Mouse (Mus musculus) limb, embryonic 15.5 days (tissue): ENCODE results near the gene Ufm1. TPM values are rescaled to one million over a fixed set of nuclear protein-coding genes. Genes with fewer than 3 reads are reported as not detected.

Source experiments
- ATAC-seq: fragments of 200-750 bp; cut with Nextera tagmentation; 2 replicates; pipeline ENCODE4 v1.8.0; 2017; ENCODE audit warnings: low read depth, moderate TSS enrichment; ENCODE audit not compliant: insufficient number of reproducible peaks, low FRiP score, low TSS enrichment
- H3K27ac ChIP-seq: fragments of 300-500 bp; sonication (generic); 2 replicates; pipeline ENCODE4 v1.5.1; 2015; ENCODE audit warnings: moderate library complexity, mild to moderate bottlenecking, inconsistent platforms
- H3K27me3 ChIP-seq: fragments of 300-500 bp; sonication (generic); 2 replicates; pipeline ENCODE4 v1.6.1; 2015; ENCODE audit warnings: inconsistent platforms
- H3K36me3 ChIP-seq: fragments of 300-500 bp; sonication (generic); 2 replicates; pipeline ENCODE4 v1.6.1; 2015; ENCODE audit warnings: inconsistent platforms
- H3K4me1 ChIP-seq: fragments of 300-500 bp; sonication (generic); 2 replicates; pipeline ENCODE4 v1.6.1; 2015; ENCODE audit warnings: inconsistent platforms
- H3K4me2 ChIP-seq: fragments of 300-500 bp; sonication (generic); 2 replicates; pipeline ENCODE4 v1.6.1; 2015; ENCODE audit warnings: mild to moderate bottlenecking, inconsistent platforms
- H3K4me3 ChIP-seq: fragments of 300-500 bp; sonication (generic); 2 replicates; pipeline ENCODE4 v1.5.1; 2015; ENCODE audit warnings: mild to moderate bottlenecking, inconsistent platforms
- H3K9ac ChIP-seq: fragments of 300-500 bp; sonication (generic); 2 replicates; pipeline ENCODE4 v1.6.1; 2015; ENCODE audit warnings: inconsistent platforms
- H3K9me3 ChIP-seq: fragments of 300-500 bp; sonication (generic); 2 replicates; pipeline ENCODE4 v1.6.1; 2016; ENCODE audit warnings: inconsistent platforms
- whole genome bisulfite sequencing: fragments of 180-500 bp; shearing (Covaris S2); methylation state at CpG from one replicate; pipeline ENCODE4 v1.1.7; 2015; 5-methylcytosine and 5-hydroxymethylcytosine counted together
- polyA plus RNA-seq: library from polyadenylated mRNA; unstranded; fragments of >200 nt; fragmentation: Nextera tagmentation; extraction: Ambion mirVana; gene quantifications from 2 replicates; pipeline ENCODE4 v1.2.1, GENCODE M21; 2015

Ufm1 gene
- polyA plus RNA-seq, 1 experiment from 2014 or later: 114 TPM

GRCm38 (mm10) chr3:53844786-53845185 is 18.8 kb downstream of the Ufm1 start, which contains the start of gene Gm10985:
TSS of gene Gm10985 (plus strand) at chr3:53845086.
- Histone ChIP-seq H3K27ac (no peak within 1 kb of the TSS), H3K9me3 (no peaks in the 10 kb centered on the region), H3K27me3 (no peaks in the 10 kb centered on the region), H3K4me2 (no peak within 1 kb of the TSS), H3K4me3 (no peak within 1 kb of the TSS), H3K36me3 (no peaks in the 10 kb centered on the region), H3K4me1 (no peaks in the 10 kb centered on the region), H3K9ac (no peak within 1 kb of the TSS)
- no peak for ATAC-seq
- 82% methylated on average over 2 of the region's 2 CpGs for whole genome bisulfite sequencing

- WGBS: 73% methylated on average over 2 of the region's 2 CpGs
- ATAC-seq: no peak
These were observed 29.4 kb downstream of the Ufm1 start for GRCm38 (mm10) chr3:53834238-53834637.

DNA sequence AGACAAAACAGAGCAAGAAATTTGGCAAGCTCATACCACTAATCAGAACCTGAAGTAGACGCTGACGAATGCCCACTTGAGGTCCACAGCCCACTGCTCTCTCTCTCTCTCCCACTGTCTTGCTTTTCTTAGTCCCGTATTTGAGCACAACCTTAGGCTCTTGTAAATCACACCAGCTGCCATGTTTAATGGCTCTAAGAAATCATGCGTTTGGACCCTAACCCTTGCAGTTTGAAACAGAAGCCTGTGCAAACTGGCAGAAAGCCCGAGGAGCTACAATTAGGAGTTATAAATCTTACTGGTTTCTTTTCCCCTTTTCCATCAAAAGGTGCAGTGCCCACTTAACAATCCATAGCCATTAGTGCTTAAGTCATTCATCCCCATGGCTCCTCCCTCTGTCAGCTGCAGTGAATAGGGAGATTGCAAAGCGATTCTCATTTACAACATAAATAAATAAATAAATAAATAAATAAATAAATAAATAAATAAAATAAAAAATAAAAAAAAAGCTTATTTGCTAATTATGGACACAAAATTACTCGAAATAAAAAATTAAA is 50.1 kb downstream of the Ufm1 start:
- Histone ChIP-seq H3K9me3 (no peaks in the 10 kb centered on the region), H3K36me3 (no peaks in the 10 kb centered on the region), H3K27me3 (no peaks in the 10 kb centered on the region), H3K4me3 (no peak overlapping the region), H3K4me1 (no peaks in the 10 kb centered on the region), H3K9ac (no peak overlapping the region), H3K27ac (no peak overlapping the region), H3K4me2 (no peak overlapping the region)
- 0 out of 2 replicates have a peak, but pooled peaks have one; percentile 48 for ATAC-seq
- WGBS: 26% methylated on average over 7 of the region's 7 CpGs

More at GRCm38 (mm10) chr3:53834238-53834637, 29.4 kb downstream of the Ufm1 start:
- H3K9me3 ChIP-seq: no peaks in the 10 kb centered on the region
- no peak overlapping the region for H3K27ac ChIP-seq
- no peak overlapping the region for H3K9ac ChIP-seq
- no peaks in the 10 kb centered on the region for H3K27me3 ChIP-seq
- no peak overlapping the region for H3K4me3 ChIP-seq
- H3K4me1 ChIP-seq: no peaks in the 10 kb centered on the region
- H3K4me2 ChIP-seq: no peak overlapping the region
- H3K36me3 ChIP-seq: no peaks in the 10 kb centered on the region

Other genes with a start within 250 kb of the Ufm1 start
- gene Frem2, start 206.5 kb downstream of the Ufm1 start, polyA plus RNA-seq: 5.2 and 5.9 TPM in 2 replicates
- not detected in 2 replicates for gene Gm10985, start 18.7 kb downstream of the Ufm1 start, polyA plus RNA-seq